Mouse (Mus musculus): ENCODE measurements at regions not wholly inside any gene's neighbourhood (a gene's known extent, or its start where the extent isn't known, plus 50 kb on each side); places are given as distances from the start of the nearest gene placed in this dataset.

DNA sequence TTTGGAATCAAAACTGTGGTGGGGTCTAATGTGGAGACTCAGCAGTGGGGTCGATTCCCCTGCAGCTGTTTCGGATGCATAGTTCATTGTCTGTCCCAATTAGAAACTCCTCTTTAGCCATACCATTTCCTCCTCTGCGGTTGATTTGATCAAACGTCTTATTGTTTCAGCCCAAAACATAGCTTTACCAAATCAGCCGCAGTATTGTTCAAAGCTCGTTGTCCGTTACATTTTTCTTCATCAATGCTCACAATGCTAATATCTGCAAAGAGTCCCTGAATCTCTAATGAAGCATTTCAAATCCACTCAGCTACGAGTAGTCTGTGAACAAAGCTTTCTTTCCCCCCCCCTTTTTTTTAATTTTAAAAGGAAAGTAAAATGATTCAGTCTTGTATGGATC lies 816.0 kb downstream of the Slc4a3 start:
- no peak for TF ChIP-seq POLR2A (IDR thresholded peaks at IDR 0.05; ENCODE audit: low read depth, low read length)
- TF ChIP-seq CTCF (conservative IDR thresholded peaks at IDR 0.05 in 1 of 2, IDR thresholded peaks at IDR 0.05 in 1 of 2; ENCODE audit: low read depth in 2 of 2, low read length in 2 of 2): no peak
- no peak for TF ChIP-seq MYC (IDR thresholded peaks at IDR 0.05; ENCODE audit: low read depth, low read length)
- TF ChIP-seq ZNF384 (IDR thresholded peaks at IDR 0.05; ENCODE audit: low read depth, low read length): no peak
- no peak for TF ChIP-seq MAX (IDR thresholded peaks at IDR 0.05; ENCODE audit: low read length)
- TF ChIP-seq UBTF (IDR thresholded peaks at IDR 0.05; ENCODE audit: low read depth, low read length): no peak
- no peak for TF ChIP-seq RAD21 (IDR thresholded peaks at IDR 0.05; ENCODE audit: low read depth, low read length)

Measured in CH12.LX (cell line).